Mouse (Mus musculus) thymus, adult 2 months (tissue): Measurements from ENCODE around the gene Ren1. TPM values are rescaled to one million over a fixed set of nuclear protein-coding genes. Genes with fewer than 3 reads are reported as not detected.

ENCODE experiments used
- DNase-seq: peaks from one replicate; pipeline ENCODE4 v3.0.0; 2021
- H3K27ac ChIP-seq: fragments of 200-500 bp; 2 replicates; pipeline ENCODE4 v1.5.1; 2012; ENCODE audit warnings: low read length, control low read depth; ENCODE audit not compliant: control insufficient read depth, insufficient read depth
- H3K27me3 ChIP-seq: fragments of 200-500 bp; 2 replicates; pipeline ENCODE4 v1.6.1; 2012; ENCODE audit warnings: mild to moderate bottlenecking, low read length, moderate library complexity, mixed read lengths; ENCODE audit not compliant: control insufficient read depth, insufficient read depth
- H3K36me3 ChIP-seq: fragments of 200-500 bp; 2 replicates; pipeline ENCODE4 v1.6.1; 2012; ENCODE audit warnings: mild to moderate bottlenecking, low read length, moderate library complexity; ENCODE audit not compliant: control insufficient read depth, insufficient read depth
- H3K4me1 ChIP-seq: fragments of 200-500 bp; replicated peaks from 2 replicates; pipeline ENCODE4 v1.6.1; 2012; ENCODE audit warnings: low read length; ENCODE audit not compliant: control insufficient read depth, insufficient read depth
- H3K4me3 ChIP-seq: fragments of 200-500 bp; 2 replicates; pipeline ENCODE4 v1.5.1; 2012; ENCODE audit warnings: mild to moderate bottlenecking, low read length, control low read depth, moderate library complexity; ENCODE audit not compliant: control insufficient read depth, insufficient read depth
- CTCF ChIP-seq: fragments of 200-500 bp; IDR thresholded peaks from 2 replicates; pipeline ENCODE4 v1.5.1; 2012; ENCODE audit warnings: mild to moderate bottlenecking, control low read depth, low read length, moderate library complexity, borderline replicate concordance; ENCODE audit not compliant: control insufficient read depth, poor library complexity, insufficient read depth; ENCODE audit errors: extremely low read depth
- POLR2A ChIP-seq: fragments of 200-500 bp; IDR thresholded peaks from 2 replicates; pipeline ENCODE4 v1.6.1; 2012; ENCODE audit warnings: mild to moderate bottlenecking, low read length, control low read depth, moderate library complexity; ENCODE audit not compliant: control insufficient read depth, poor library complexity, insufficient read depth; ENCODE audit errors: extremely low read depth
- WGBS: fragments of 180-500 bp; shearing (Covaris S2); methylation state at CpG from one replicate; pipeline ENCODE4 v1.1.7; 2018; 5-methylcytosine and 5-hydroxymethylcytosine counted together
- polyA plus RNA-seq: library from polyadenylated mRNA; depleted of rRNA; stranded (reverse); fragments of >200 nt; gene quantifications from 2 replicates; pipeline ENCODE4 v1.2.3, GENCODE M21; 2012; rRNA removed

The Ren1 gene
- polyA plus RNA-seq, 1 experiment, result 0.65 TPM

GRCm38 (mm10) chr1:133404005-133404404 lies 53.7 kb downstream of the Ren1 start:
- WGBS, result 95% methylated on average over 4 of the region's 4 CpGs
- Histone ChIP-seq H3K4me1 (peaks cover 23% of the 10 kb centered on the region), H3K36me3 (no peaks in the 10 kb centered on the region), H3K27me3 (no peaks in the 10 kb centered on the region), H3K4me3 (no peak overlapping the region), H3K27ac (no peak overlapping the region)
- no peak for DNase-seq
- TF ChIP-seq CTCF (no peak), POLR2A (no peak)

- no peak overlapping the region for H3K27ac ChIP-seq
- DNase-seq, result no peak
- no peak overlapping the region for H3K4me3 ChIP-seq
- WGBS, result 66% methylated on average over 7 of the region's 7 CpGs
- peaks cover 6% of the 10 kb centered on the region; the same call in 1 of the 2 replicates for H3K4me1 ChIP-seq
- no peak for TF ChIP-seq POLR2A
- TF ChIP-seq CTCF, result no peak
- H3K27me3 ChIP-seq, result no peaks in the 10 kb centered on the region
- H3K36me3 ChIP-seq, result no peaks in the 10 kb centered on the region
Measured at GRCm38 (mm10) chr1:133406614-133407013, 56.3 kb downstream of the Ren1 start.

GRCm38 (mm10) chr1:133407436-133407835 lies 57.1 kb downstream of the Ren1 start:
- H3K4me3 ChIP-seq, result no peak overlapping the region
- peaks cover 7% of the 10 kb centered on the region; the same call in 1 of the 2 replicates for H3K4me1 ChIP-seq
- H3K36me3 ChIP-seq, result no peaks in the 10 kb centered on the region
- 91% methylated on average over 6 of the region's 6 CpGs for WGBS
- no peak overlapping the region for H3K27ac ChIP-seq
- no peaks in the 10 kb centered on the region for H3K27me3 ChIP-seq
- no peak for DNase-seq
- TF ChIP-seq POLR2A (no peak), CTCF (no peak)

- no peaks in the 10 kb centered on the region for H3K27me3 ChIP-seq
- peaks cover 15% of the 10 kb centered on the region; the same call in 1 of the 2 replicates for H3K4me1 ChIP-seq
- H3K36me3 ChIP-seq, result no peaks in the 10 kb centered on the region
- TF ChIP-seq CTCF (no peak), POLR2A (no peak)
- WGBS, result 95% methylated on average over 9 of the region's 9 CpGs
- H3K27ac ChIP-seq, result no peak overlapping the region
- no peak for DNase-seq
- no peak overlapping the region for H3K4me3 ChIP-seq
Measured at GRCm38 (mm10) chr1:133408321-133408720, 58.0 kb downstream of the Ren1 start.

GRCm38 (mm10) chr1:133408880-133409516 lies 58.7 kb downstream of the Ren1 start:
- H3K4me3 ChIP-seq, result no peak overlapping the region
- H3K27ac ChIP-seq, result no peak overlapping the region
- no peak for DNase-seq
- no peaks in the 10 kb centered on the region for H3K36me3 ChIP-seq
- 94% methylated on average over 6 of the region's 6 CpGs for WGBS
- H3K4me1 ChIP-seq, result peaks cover 15% of the 10 kb centered on the region; the same call in 1 of the 2 replicates
- TF ChIP-seq POLR2A, result no peak
- no peak for TF ChIP-seq CTCF
- H3K27me3 ChIP-seq, result no peaks in the 10 kb centered on the region

GRCm38 (mm10) chr1:133409786-133410185 lies 59.5 kb downstream of the Ren1 start:
- H3K36me3 ChIP-seq, result no peaks in the 10 kb centered on the region
- H3K27ac ChIP-seq, result no peak overlapping the region
- TF ChIP-seq CTCF, result no peak
- no peak for TF ChIP-seq POLR2A
- no peak for DNase-seq
- WGBS, result 96% methylated on average over 9 of the region's 9 CpGs
- no peak overlapping the region for H3K4me3 ChIP-seq
- H3K27me3 ChIP-seq, result no peaks in the 10 kb centered on the region
- peaks cover 15% of the 10 kb centered on the region; the same call in 1 of the 2 replicates for H3K4me1 ChIP-seq

Other genes with a start within 250 kb of the Ren1 start
- gene Ppp1r15b, start 219.4 kb upstream of the Ren1 start, polyA plus RNA-seq, result 45.8 and 55.0 TPM in 2 replicates
- gene Plekha6, start 186.3 kb upstream of the Ren1 start, polyA plus RNA-seq, result 5.1 and 9.4 TPM in 2 replicates
- 0.07 TPM in 1 of 2 replicates, not detected in the other for gene Golt1a, start 40.7 kb upstream of the Ren1 start, polyA plus RNA-seq
- gene Kiss1, start 28.6 kb upstream of the Ren1 start, polyA plus RNA-seq, result 0.37 TPM in 1 of 2 replicates, not detected in the other
- gene Etnk2, start 13.1 kb downstream of the Ren1 start, polyA plus RNA-seq, result 0.18 and 0.80 TPM in 2 replicates
- 17.2 and 22.1 TPM in 2 replicates for gene Sox13, start 73.9 kb downstream of the Ren1 start, polyA plus RNA-seq